Mouse (Mus musculus): ENCODE measurements around the gene Serpinb1a.

- TF ChIP-seq GATA1 (IDR thresholded peaks at IDR 0.05; ENCODE audit: low read length) = no peak
- TF ChIP-seq TAL1 (IDR thresholded peaks at IDR 0.05; ENCODE audit: low read length) = no peak
These were observed 982 bp upstream of the Serpinb1a start for GRCm38 (mm10) chr13:32851967-32852366.
